Mouse (Mus musculus) stomach, embryonic 14.5 days (tissue): Measurements from ENCODE around the gene Arhgef19. TPM values are rescaled to one million over a fixed set of nuclear protein-coding genes. Genes with fewer than 3 reads are reported as not detected.

Source experiments
- ATAC-seq: fragments of 200-750 bp; cut with Nextera tagmentation; 2 replicates; pipeline ENCODE4 v1.8.0; 2017; ENCODE audit warnings: low read depth, moderate TSS enrichment; ENCODE audit not compliant: insufficient number of reproducible peaks, insufficient read depth, low FRiP score
- H3K27ac ChIP-seq: fragments of 300-500 bp; sonication (generic); 2 replicates; pipeline ENCODE4 v1.5.1; 2014; ENCODE audit warnings: mild to moderate bottlenecking, low read length, moderate library complexity, mixed read lengths
- H3K27me3 ChIP-seq: fragments of 300-500 bp; sonication (generic); 2 replicates; pipeline ENCODE4 v1.6.1; 2014; ENCODE audit warnings: low read length, control low read depth, mixed read lengths; ENCODE audit not compliant: control insufficient read depth, insufficient read depth
- H3K36me3 ChIP-seq: fragments of 300-500 bp; sonication (generic); 2 replicates; pipeline ENCODE4 v1.6.1; 2014; ENCODE audit warnings: mild to moderate bottlenecking, control low read depth, low read length, moderate library complexity, mixed read lengths; ENCODE audit not compliant: control insufficient read depth, insufficient read depth
- H3K4me1 ChIP-seq: fragments of 300-500 bp; sonication (generic); 2 replicates; pipeline ENCODE4 v1.6.1; 2014; ENCODE audit warnings: low read length, control low read depth, mixed read lengths; ENCODE audit not compliant: control insufficient read depth, insufficient read depth
- H3K4me2 ChIP-seq: fragments of 300-500 bp; sonication (generic); replicated peaks from 2 replicates; pipeline ENCODE4 v1.6.1; 2014; ENCODE audit warnings: low read depth, low read length, control low read depth
- H3K4me3 ChIP-seq: fragments of 300-500 bp; sonication (generic); 2 replicates; pipeline ENCODE4 v1.5.1; 2014; ENCODE audit warnings: low read depth, low read length, control low read depth
- H3K9ac ChIP-seq: fragments of 300-500 bp; sonication (generic); replicated peaks from 2 replicates; pipeline ENCODE4 v1.6.1; 2014; ENCODE audit warnings: low read depth, mild to moderate bottlenecking, control low read depth, low read length, moderate library complexity, mixed read lengths
- H3K9me3 ChIP-seq: fragments of 300-500 bp; sonication (generic); 2 replicates; pipeline ENCODE4 v1.6.1; 2016; ENCODE audit warnings: low read depth, low read length, control low read depth; ENCODE audit not compliant: control insufficient read depth
- WGBS: fragments of 180-500 bp; shearing (Covaris S2); extraction: QIAGEN DNeasy Blood & Tissue Kit; methylation state at CpG from one replicate; pipeline ENCODE4 v1.1.7; 2014; 5-methylcytosine and 5-hydroxymethylcytosine counted together
- polyA plus RNA-seq: library from polyadenylated mRNA; unstranded; fragments of >200 nt; fragmentation: Nextera tagmentation; extraction: Ambion mirVana; gene quantifications from 2 replicates; pipeline ENCODE4 v1.2.1, GENCODE M21; 2014

Gene Arhgef19
- 23.0 and 26.4 TPM in 2 replicates for polyA plus RNA-seq

DNA sequence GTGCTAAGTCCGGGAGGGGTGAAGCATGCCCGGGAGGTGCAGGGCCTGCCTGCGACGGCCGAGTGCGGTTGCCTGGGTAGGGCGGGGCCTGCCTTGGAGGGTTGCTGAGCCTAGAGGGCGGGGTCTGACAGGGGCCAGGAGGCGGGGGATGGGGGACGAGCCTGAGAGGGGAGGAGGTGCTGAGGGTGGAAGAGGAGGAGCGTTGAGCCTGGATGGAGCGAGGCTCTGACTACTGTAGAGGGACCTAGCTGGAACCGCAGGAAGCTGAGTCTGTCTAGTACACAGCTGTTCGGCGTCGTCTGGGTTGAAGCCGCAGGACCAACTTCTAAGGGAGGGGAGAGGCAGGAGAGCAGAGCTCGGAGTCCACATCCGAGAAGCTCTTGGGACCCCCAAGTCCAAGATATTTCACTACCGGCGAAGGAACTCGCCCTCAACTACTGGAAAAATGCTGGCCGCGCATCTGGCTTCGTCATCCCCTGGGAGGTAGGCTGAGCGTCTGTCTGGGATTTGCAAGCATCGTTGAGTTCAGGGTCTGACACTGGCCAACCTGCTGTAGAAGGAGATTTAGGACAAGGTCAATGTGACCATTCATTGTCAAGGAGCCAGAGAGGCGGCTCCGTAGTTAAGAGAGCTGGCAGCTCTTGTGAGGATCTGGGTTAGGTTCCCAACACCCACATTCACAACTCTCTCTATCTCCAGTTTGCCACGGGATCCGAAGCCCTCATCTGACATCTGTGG, at the start of gene Arhgef19:
TSS of gene Arhgef19 (plus strand) at position 112 of the 738 bp plus-strand sequence.
- Histone ChIP-seq H3K27me3 (0 out of 2 replicates have a peak, but pooled peaks cover 3% of the 10 kb centered on the region), H3K27ac (peak within 1 kb of the TSS; percentile 59; the same call in 1 of the 2 replicates), H3K9me3 (no peaks in the 10 kb centered on the region), H3K36me3 (no peaks in the 10 kb centered on the region), H3K9ac (no peak within 1 kb of the TSS; the same call in 1 of the 2 replicates), H3K4me2 (peak within 1 kb of the TSS; percentile 67), H3K4me3 (peak within 1 kb of the TSS; percentile 34), H3K4me1 (peaks cover 43% of the 10 kb centered on the region)
- ATAC-seq, result peak; percentile 89
- 2% methylated on average over 31 of the region's 31 CpGs for WGBS

DNA sequence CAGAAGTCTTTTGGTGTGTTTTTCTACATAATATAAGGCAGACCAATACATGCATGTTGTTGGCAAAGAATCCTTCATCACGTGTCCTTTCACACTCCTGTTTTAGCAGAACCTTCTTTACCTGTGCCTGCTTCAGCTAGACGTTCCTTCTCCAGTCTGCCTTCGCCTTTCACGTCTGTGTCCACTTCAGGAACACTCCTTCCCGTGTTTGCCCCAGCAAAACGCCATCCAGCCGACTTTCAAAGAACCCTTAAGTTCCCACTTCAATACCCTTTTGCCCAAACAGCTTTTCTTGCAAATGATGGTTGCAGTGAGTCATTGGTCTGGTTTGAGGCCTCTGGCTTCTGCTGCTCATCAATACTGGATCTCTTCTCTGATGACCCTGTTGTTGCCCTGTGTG, 48.0 kb upstream of the Arhgef19 start:
- WGBS, result 90% methylated on average over 7 of the region's 7 CpGs
- Histone ChIP-seq H3K27me3 (no peaks in the 10 kb centered on the region), H3K36me3 (peaks cover 21% of the 10 kb centered on the region), H3K27ac (no peak overlapping the region), H3K9ac (no peak overlapping the region), H3K4me3 (no peak overlapping the region), H3K9me3 (no peaks in the 10 kb centered on the region), H3K4me1 (no peaks in the 10 kb centered on the region; the same call in 1 of the 2 replicates), H3K4me2 (no peak overlapping the region)
- ATAC-seq, result no peak

DNA sequence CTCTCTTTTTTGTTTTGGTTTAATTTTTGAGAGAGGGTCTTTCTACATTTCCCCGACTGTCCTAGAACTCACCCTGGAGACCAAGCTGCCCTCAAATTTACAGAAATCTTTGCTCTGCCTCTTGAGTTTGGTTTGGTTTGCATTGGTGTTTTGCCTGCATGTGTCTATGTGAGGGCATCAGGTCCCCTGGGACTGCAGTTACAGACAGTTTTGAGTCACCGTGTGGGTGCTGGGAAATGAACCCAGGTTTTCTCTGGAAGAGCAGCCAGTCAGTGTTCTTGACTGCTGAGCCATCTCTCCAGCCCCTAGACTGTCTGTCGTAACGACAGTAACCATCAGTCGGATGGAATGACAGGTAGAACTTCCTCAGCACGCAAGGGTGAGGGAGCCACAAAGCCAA, 44.7 kb upstream of the Arhgef19 start:
- Histone ChIP-seq H3K4me3 (no peak overlapping the region), H3K27ac (no peak overlapping the region), H3K4me2 (no peak overlapping the region), H3K9me3 (no peaks in the 10 kb centered on the region), H3K9ac (no peak overlapping the region), H3K36me3 (peaks cover 43% of the 10 kb centered on the region), H3K4me1 (no peaks in the 10 kb centered on the region), H3K27me3 (no peaks in the 10 kb centered on the region)
- ATAC-seq, result no peak
- 91% methylated on average over 6 of the region's 6 CpGs for WGBS

DNA sequence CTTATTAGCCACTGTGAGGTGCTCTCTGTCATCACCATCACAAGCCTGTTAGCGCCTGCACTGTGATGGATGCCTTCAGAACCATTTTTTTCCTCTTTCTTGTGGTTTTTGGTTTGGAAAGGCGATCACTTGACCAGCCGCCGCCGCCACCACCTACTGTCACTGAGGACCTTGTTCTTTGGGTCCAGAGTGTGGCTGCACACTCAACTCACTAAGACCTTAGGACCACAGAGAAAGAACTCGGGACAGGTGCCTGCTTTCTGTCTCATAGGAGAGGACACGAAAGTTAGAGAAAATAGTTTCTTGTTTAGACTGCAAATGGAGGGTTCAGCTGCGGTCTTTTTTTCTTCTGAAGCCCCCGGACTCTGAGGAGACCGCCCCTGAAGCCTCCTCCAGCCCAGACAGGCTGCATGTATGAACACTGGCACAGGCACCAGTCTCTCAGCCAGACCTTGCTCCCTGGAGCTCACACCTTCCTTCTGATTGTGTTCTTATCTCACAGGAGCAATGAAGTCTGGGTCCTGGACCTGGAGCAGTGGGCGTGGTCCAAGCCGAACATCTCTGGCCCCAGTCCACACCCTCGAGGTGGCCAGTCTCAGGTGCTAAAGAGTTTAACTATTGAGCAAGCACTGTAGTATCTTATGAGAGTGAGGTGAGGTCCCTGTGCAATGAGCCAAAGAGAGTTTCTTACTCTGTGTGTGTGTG, 42.2 kb upstream of the Arhgef19 start:
- Histone ChIP-seq H3K4me1 (no peaks in the 10 kb centered on the region), H3K4me2 (no peak overlapping the region), H3K36me3 (peaks cover 55% of the 10 kb centered on the region), H3K27ac (no peak overlapping the region), H3K4me3 (no peak overlapping the region), H3K9me3 (no peaks in the 10 kb centered on the region), H3K27me3 (no peaks in the 10 kb centered on the region), H3K9ac (no peak overlapping the region)
- no peak for ATAC-seq
- 93% methylated on average over 13 of the region's 13 CpGs for WGBS

DNA sequence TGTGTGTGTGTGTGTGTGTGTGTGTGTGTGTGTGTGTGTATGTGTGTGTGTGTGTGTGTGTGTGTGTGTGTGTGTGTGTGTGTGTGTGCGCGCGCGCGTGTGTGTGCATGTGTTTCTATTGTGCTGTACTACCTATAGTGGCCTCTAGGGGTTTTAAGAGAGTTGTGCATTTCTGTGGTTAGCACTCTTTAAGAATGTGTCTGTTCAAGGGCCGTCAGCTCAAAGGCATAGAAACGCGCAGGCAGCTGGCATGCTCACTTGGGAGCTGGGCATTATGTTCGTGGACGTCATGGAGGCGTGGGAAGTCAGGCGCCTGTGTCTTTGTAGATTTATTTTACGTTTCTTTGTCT, 41.6 kb upstream of the Arhgef19 start:
- Histone ChIP-seq H3K36me3 (peaks cover 55% of the 10 kb centered on the region), H3K27ac (no peak overlapping the region), H3K4me2 (no peak overlapping the region), H3K4me3 (no peak overlapping the region), H3K27me3 (no peaks in the 10 kb centered on the region), H3K4me1 (no peaks in the 10 kb centered on the region), H3K9ac (no peak overlapping the region), H3K9me3 (no peaks in the 10 kb centered on the region)
- ATAC-seq, result no peak
- 89% methylated on average over 13 of the region's 13 CpGs for WGBS

DNA sequence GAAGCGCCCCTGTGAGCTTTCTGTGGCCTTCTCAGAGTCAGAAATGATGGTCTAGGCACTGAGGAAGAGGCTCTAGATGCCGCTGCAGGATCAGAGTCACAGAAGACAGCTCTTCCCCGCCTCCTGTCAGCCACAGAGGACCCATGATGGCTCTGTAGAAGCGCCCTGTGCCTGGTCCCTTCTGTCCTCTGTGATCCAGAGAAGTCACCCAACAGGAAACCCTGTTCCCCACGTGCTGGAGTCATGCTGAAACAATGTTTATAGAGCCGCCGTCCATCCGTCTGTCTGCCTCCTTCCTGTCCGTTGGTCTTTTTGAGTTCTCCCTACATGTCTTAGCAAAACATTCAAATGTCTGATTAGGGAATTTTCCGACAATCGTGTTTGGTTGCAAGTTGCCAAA, 38.4 kb upstream of the Arhgef19 start:
- ATAC-seq, result no peak
- no peak overlapping the region for H3K4me2 ChIP-seq
- no peaks in the 10 kb centered on the region for H3K9me3 ChIP-seq
- no peaks in the 10 kb centered on the region for H3K27me3 ChIP-seq
- no peak overlapping the region for H3K4me3 ChIP-seq
- 75% methylated on average over 11 of the region's 11 CpGs for WGBS
- H3K4me1 ChIP-seq, result no peaks in the 10 kb centered on the region
- no peak overlapping the region for H3K27ac ChIP-seq
- H3K9ac ChIP-seq, result no peak overlapping the region
- peaks cover 40% of the 10 kb centered on the region for H3K36me3 ChIP-seq

DNA sequence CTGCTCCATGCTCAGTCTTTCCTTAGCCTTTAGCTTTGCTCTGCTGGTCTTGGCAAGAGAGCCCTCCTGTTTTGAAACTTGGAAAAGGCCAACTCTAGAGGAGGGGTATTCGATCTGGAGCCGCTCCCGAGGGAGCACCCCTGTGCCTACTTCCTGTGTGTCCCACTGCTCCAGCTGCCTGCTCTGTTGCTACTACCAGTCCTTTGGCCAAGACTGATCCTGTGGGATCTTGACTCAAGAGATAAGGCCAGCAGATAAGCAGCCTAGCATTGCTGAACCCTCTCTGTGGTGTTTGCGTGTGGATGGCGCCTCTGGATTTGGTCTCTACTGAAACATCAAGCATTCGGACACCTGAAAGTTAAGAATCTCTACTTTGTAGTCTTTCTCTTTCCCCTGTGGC, 37.1 kb upstream of the Arhgef19 start:
- Histone ChIP-seq H3K4me3 (no peak overlapping the region), H3K9ac (no peak overlapping the region), H3K9me3 (no peaks in the 10 kb centered on the region), H3K36me3 (peaks cover 33% of the 10 kb centered on the region), H3K27me3 (no peaks in the 10 kb centered on the region), H3K4me2 (no peak overlapping the region), H3K4me1 (no peaks in the 10 kb centered on the region), H3K27ac (no peak overlapping the region)
- 88% methylated on average over 6 of the region's 6 CpGs for WGBS
- ATAC-seq, result no peak

DNA sequence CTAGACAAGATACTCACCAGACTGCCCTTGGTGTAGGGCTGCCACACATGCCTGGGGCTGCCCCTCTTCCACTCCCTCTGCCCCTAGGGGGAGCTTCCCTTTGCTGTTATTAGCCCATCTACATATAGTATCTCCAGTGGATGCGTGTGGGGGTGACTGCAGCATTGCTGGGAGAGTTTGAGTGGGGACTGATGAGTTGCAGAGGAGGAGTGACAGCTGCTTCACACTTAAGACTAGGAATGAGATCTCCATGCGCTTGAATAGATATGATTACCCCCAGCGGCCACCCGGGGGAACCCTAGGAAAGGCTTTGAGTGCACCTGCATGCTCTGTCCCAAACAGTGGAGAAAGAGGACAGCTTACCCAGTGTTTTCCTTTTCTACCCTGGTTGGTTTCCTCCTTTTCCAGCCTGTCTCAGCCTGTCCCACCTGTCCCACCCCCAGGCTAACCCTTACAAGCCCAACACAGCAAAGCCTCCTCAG, 34.7 kb upstream of the Arhgef19 start:
- Histone ChIP-seq H3K9me3 (no peaks in the 10 kb centered on the region), H3K27me3 (no peaks in the 10 kb centered on the region), H3K4me1 (no peaks in the 10 kb centered on the region), H3K36me3 (peaks cover 17% of the 10 kb centered on the region), H3K9ac (no peak overlapping the region), H3K4me3 (no peak overlapping the region), H3K27ac (peak overlapping the region; percentile 15; the same call in 1 of the 2 replicates), H3K4me2 (no peak overlapping the region)
- peak; percentile 37; the same call in 1 of the 2 replicates for ATAC-seq
- WGBS, result 62% methylated on average over 4 of the region's 4 CpGs
